11 mouse cellular contexts compared by ENCODE assay signal in the genomic region with DNA sequence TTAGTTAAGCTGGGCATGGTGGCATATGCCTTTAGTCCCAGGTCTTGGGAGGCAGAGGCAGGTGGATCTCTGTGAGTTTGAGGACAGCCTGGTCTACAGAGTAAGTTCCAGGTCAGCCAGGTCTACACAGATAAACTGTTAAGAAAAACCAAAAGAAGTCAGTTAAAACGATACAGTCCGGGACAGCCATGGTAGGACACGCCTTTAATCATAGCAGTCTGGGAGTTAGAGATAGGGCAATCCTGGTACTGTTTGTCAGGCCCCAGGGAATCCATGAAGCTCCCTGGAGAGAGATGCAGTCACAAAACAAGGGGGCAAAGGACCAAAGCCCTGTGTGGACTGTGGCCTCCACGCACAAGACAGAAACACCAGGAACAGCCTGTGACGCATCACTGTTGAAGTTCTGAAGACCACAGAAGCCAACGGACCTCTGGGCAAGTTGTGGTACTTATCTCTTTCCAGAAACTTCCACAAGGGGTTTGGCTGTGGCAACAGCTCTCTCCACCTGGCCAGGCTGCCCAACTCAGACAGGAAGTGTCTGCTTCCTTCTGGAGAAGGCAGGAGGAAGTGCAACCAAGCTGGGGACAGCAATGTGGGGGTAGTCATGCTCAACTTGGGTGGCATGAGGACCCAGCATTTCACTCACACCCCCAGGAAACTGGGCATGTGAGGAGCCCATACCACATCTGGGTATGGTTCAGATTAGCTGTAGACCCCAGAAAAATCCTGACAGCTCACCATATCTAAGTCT. TPM values are rescaled to one million over a fixed set of nuclear protein-coding genes. Genes with fewer than 3 reads are reported as not detected.
DNase-seq lines count a peak whose midpoint lies in the region; ATAC-seq and TF ChIP-seq lines count a peak whose summit lies in the region.
"Had no signal": no experiment of that assay in that cellular context is flagged by ENCODE, and none has a peak within 500 bp of the region (broad histone marks: within the 10 kb centered on the region; RNA-seq: fewer than 3 reads in every experiment).

No protein-coding gene starts in this region.

- no peaks in the 10 kb centered on the region for H3K27me3 ChIP-seq in heart, adult 2 months (ENCODE audit: control insufficient read depth, insufficient read depth, low read length)
- no peaks in the 10 kb centered on the region for H3K27me3 ChIP-seq in heart, embryonic 12.5 days (replicated peaks)
- H3K27me3 ChIP-seq in G1E (ENCODE audit: insufficient read depth, low read length), result no peaks in the 10 kb centered on the region

- no peaks in the 10 kb centered on the region for H3K36me3 ChIP-seq in heart, adult 2 months (ENCODE audit: control insufficient read depth, insufficient read depth, low read length)
- H3K36me3 ChIP-seq in heart, embryonic 12.5 days, result 0 out of 2 replicates have a peak, but pooled peaks cover 2% of the 10 kb centered on the region
- H3K36me3 ChIP-seq in G1E (replicated peaks), result peaks cover 53% of the 10 kb centered on the region
- H3K36me3 ChIP-seq: embryonic facial prominence, embryonic 10.5 days; forebrain, embryonic 12.5 days had no signal

- TF ChIP-seq POLR2A in heart, adult 2 months (IDR thresholded peaks at IDR 0.05; ENCODE audit: insufficient read depth, low read depth, low read length), result no peak

- no peak for DNase-seq in heart, adult 2 months
- DNase-seq in G1E (ENCODE audit: low spot score) (no peak), liver (peak; percentile 40)
- no peak for DNase-seq in adrenal gland, postnatal 10 days
- no peak for DNase-seq in urinary bladder, adult 2 months (ENCODE audit: low spot score)
- no peak for DNase-seq in heart, adult 9 months (ENCODE audit: low spot score in 2 of 2)

- H3K4me3 ChIP-seq in heart, adult 2 months, result no peak overlapping the region
- H3K4me3 ChIP-seq in heart, embryonic 12.5 days, result no peak overlapping the region
- peak overlapping the region; percentile 37; the same call in 1 of the 2 replicates for H3K4me3 ChIP-seq in G1E (ENCODE audit: low read depth, low read length)
- H3K4me3 ChIP-seq: embryonic facial prominence, embryonic 10.5 days; forebrain, embryonic 12.5 days; myocyte had no signal

- H3K9ac ChIP-seq in heart, adult 2 months (ENCODE audit: low read depth, low read length), result no peak overlapping the region
- H3K9ac ChIP-seq in heart, embryonic 12.5 days, result no peak overlapping the region
- H3K9ac ChIP-seq: forebrain, embryonic 12.5 days had no signal

- no peak for TF ChIP-seq CTCF in heart, adult 2 months (IDR thresholded peaks at IDR 0.05)
- TF ChIP-seq CTCF in G1E (IDR thresholded peaks at IDR 0.05; ENCODE audit: low read depth, low read length), result no peak

- peak overlapping the region; percentile 58 for H3K27ac ChIP-seq in heart, adult 2 months
- no peak overlapping the region for H3K27ac ChIP-seq in heart, embryonic 12.5 days (ENCODE audit: poor library complexity, severe bottlenecking)
- H3K27ac ChIP-seq: embryonic facial prominence, embryonic 10.5 days; forebrain, embryonic 12.5 days had no signal

- peaks cover 6% of the 10 kb centered on the region for H3K4me1 ChIP-seq in heart, adult 2 months (ENCODE audit: control insufficient read depth, insufficient read depth, low read length)
- peaks cover 11% of the 10 kb centered on the region for H3K4me1 ChIP-seq in heart, embryonic 12.5 days (replicated peaks)
- peaks cover 71% of the 10 kb centered on the region for H3K4me1 ChIP-seq in G1E (ENCODE audit: insufficient read depth, low read depth, low read length)
- H3K4me1 ChIP-seq: forebrain, embryonic 12.5 days had no signal

- intact Hi-C loops in heart, adult 2 months (cut with DNase I), result loop anchor here (5.0 kb wide), 1 partner anchor 33 kb away; no protein-coding TSS in a partner anchor

- 0 out of 2 replicates have a peak, but pooled peaks have one; percentile 38 for TF ChIP-seq EP300 in heart, adult 2 months (IDR thresholded peaks at IDR 0.05; ENCODE audit: insufficient read depth, low read depth, low read length)

- WGBS in heart, adult 2 months, result 50% methylated on average over 6 of the region's 6 CpGs
- 62% methylated on average over 6 of the region's 6 CpGs for WGBS in heart, embryonic 12.5 days

- H3K9me3 ChIP-seq in heart, embryonic 12.5 days (replicated peaks), result no peaks in the 10 kb centered on the region
- H3K9me3 ChIP-seq in G1E (replicated peaks), result peaks cover 2% of the 10 kb centered on the region
- H3K9me3 ChIP-seq: embryonic facial prominence, embryonic 10.5 days; forebrain, embryonic 12.5 days had no signal

- H3K4me2 ChIP-seq in heart, embryonic 12.5 days, result no peak overlapping the region
- H3K4me2 ChIP-seq: forebrain, embryonic 12.5 days had no signal

- ATAC-seq in heart, embryonic 12.5 days (ENCODE audit: insufficient number of reproducible peaks, low FRiP score), result no peak
- peak; percentile 37 for ATAC-seq in G1E (ENCODE audit: extremely low read depth, insufficient number of reproducible peaks, low FRiP score, poor library complexity, severe bottlenecking)
- peak; percentile 41 for ATAC-seq in megakaryocyte, adult 5-6 weeks (ENCODE audit: poor library complexity, severe bottlenecking)

- H3K79me2 ChIP-seq in heart, adult 2 months (replicated peaks; ENCODE audit: control insufficient read depth, insufficient read depth, low read length), result no peaks in the 10 kb centered on the region

RNA-seq across cellular contexts. Expression of gene Gna15, which starts 4.6 kb away (rescaled TPM):
- 1 to 10 TPM; 1.1 to 1.5 TPM for total RNA-seq in heart, adult 2 months (2021)
- 1.1 and 1.2 TPM in 2 replicates for polyA plus RNA-seq in heart, adult 2 months (2012; rRNA removed)
- 1.9 and 2.3 TPM in 2 replicates for polyA plus RNA-seq in heart, embryonic 12.5 days (2016; fragmentation: Nextera tagmentation; extraction: Ambion mirVana)
- total RNA-seq in G1E (2014; fragmentation: Nextera tagmentation), result 20.9 and 22.5 TPM in 2 replicates
- 20.1 and 21.5 TPM in 2 replicates for total RNA-seq in G1E (2017)
- polyA plus RNA-seq in G1E (2012), result 16.5 TPM in 2 replicates
- total RNA-seq in megakaryocyte, adult 5-6 weeks (2015), result 34.3 and 35.9 TPM in 2 replicates
- 31.5 and 42.4 TPM in 2 replicates for total RNA-seq in megakaryocyte, adult 5-6 weeks (2017)
- 1 to 10 TPM in 1 of 2 experiments, under 1 TPM in 1; 0.66 to 1.1 TPM for total RNA-seq in adrenal gland, postnatal 10 days (2021)
- polyA plus RNA-seq in urinary bladder, adult 2 months (2012; rRNA removed), result 16.1 and 16.2 TPM in 2 replicates
- polyA plus RNA-seq: myocyte had no signal

RNA-seq across cellular contexts. Expression of gene S1pr4, which starts 19.5 kb away (rescaled TPM):
- total RNA-seq in heart, adult 2 months (2021), result 1 to 10 TPM in 1 of 2 experiments, under 1 TPM in 1; 0.81 to 1.1 TPM
- 2.0 and 3.1 TPM in 2 replicates for polyA plus RNA-seq in heart, adult 2 months (2012; rRNA removed)
- polyA plus RNA-seq in heart, embryonic 12.5 days (2016; fragmentation: Nextera tagmentation; extraction: Ambion mirVana), result 0.42 and 0.52 TPM in 2 replicates
- total RNA-seq in G1E (2014; fragmentation: Nextera tagmentation) (not detected in 2 replicates), G1E (2017) (1.6 and 1.9 TPM in 2 replicates)
- 0.75 and 1.00 TPM in 2 replicates for polyA plus RNA-seq in G1E (2012)
- 22.8 and 23.9 TPM in 2 replicates for total RNA-seq in megakaryocyte, adult 5-6 weeks (2015)
- total RNA-seq in megakaryocyte, adult 5-6 weeks (2017), result 28.1 and 29.3 TPM in 2 replicates
- total RNA-seq in adrenal gland, postnatal 10 days (2021), result 1 to 10 TPM; 2.9 TPM
- polyA plus RNA-seq in urinary bladder, adult 2 months (2012; rRNA removed), result 2.2 and 2.3 TPM in 2 replicates
- polyA plus RNA-seq: myocyte had no signal

RNA-seq across cellular contexts. Expression of gene Ncln, which starts 23.2 kb away (rescaled TPM):
- total RNA-seq in heart, adult 2 months (2021), result 10 to 100 TPM; 68.6 to 74.2 TPM
- polyA plus RNA-seq in heart, adult 2 months (2012; rRNA removed), result 107 and 116 TPM in 2 replicates
- 54.9 and 60.2 TPM in 2 replicates for polyA plus RNA-seq in heart, embryonic 12.5 days (2016; fragmentation: Nextera tagmentation; extraction: Ambion mirVana)
- total RNA-seq in G1E (2014; fragmentation: Nextera tagmentation) (58.2 and 72.3 TPM in 2 replicates), G1E (2017) (35.5 and 50.1 TPM in 2 replicates)
- 154 and 179 TPM in 2 replicates for polyA plus RNA-seq in G1E (2012)
- 55.8 and 62.8 TPM in 2 replicates for total RNA-seq in megakaryocyte, adult 5-6 weeks (2015)
- 72.4 and 76.3 TPM in 2 replicates for total RNA-seq in megakaryocyte, adult 5-6 weeks (2017)
- 10 to 100 TPM; 90.9 to 93.8 TPM for total RNA-seq in adrenal gland, postnatal 10 days (2021)
- 79.9 and 89.6 TPM in 2 replicates for polyA plus RNA-seq in urinary bladder, adult 2 months (2012; rRNA removed)

RNA-seq across cellular contexts. Expression of gene Gna11, which starts 25.6 kb away (rescaled TPM):
- total RNA-seq in heart, adult 2 months (2021), result 10 to 100 TPM; 46.6 to 53.5 TPM
- polyA plus RNA-seq in heart, adult 2 months (2012; rRNA removed), result 68.0 and 81.9 TPM in 2 replicates
- 58.4 and 66.2 TPM in 2 replicates for polyA plus RNA-seq in heart, embryonic 12.5 days (2016; fragmentation: Nextera tagmentation; extraction: Ambion mirVana)
- total RNA-seq in G1E (2014; fragmentation: Nextera tagmentation) (6.4 and 6.5 TPM in 2 replicates), G1E (2017) (8.4 and 9.7 TPM in 2 replicates)
- 13.0 and 14.0 TPM in 2 replicates for polyA plus RNA-seq in G1E (2012)
- total RNA-seq in megakaryocyte, adult 5-6 weeks (2015), result 4.9 and 7.8 TPM in 2 replicates
- total RNA-seq in megakaryocyte, adult 5-6 weeks (2017), result 7.1 and 8.1 TPM in 2 replicates
- 10 to 100 TPM; 63.8 to 72.7 TPM for total RNA-seq in adrenal gland, postnatal 10 days (2021)
- 84.0 and 88.5 TPM in 2 replicates for polyA plus RNA-seq in urinary bladder, adult 2 months (2012; rRNA removed)

RNA-seq across cellular contexts. Expression of gene Celf5, which starts 36.9 kb away (rescaled TPM):
- total RNA-seq in heart, adult 2 months (2021), result under 1 TPM in 1 of 2 experiments, not detected in 1; 0.16 TPM
- polyA plus RNA-seq in heart, adult 2 months (2012; rRNA removed), result 0.39 and 0.73 TPM in 2 replicates
- polyA plus RNA-seq in heart, embryonic 12.5 days (2016; fragmentation: Nextera tagmentation; extraction: Ambion mirVana), result 0.19 and 0.28 TPM in 2 replicates
- total RNA-seq in G1E (2014; fragmentation: Nextera tagmentation) (not detected in 2 replicates), G1E (2017) (0.05 and 0.06 TPM in 2 replicates)
- 0.05 and 0.09 TPM in 2 replicates for polyA plus RNA-seq in G1E (2012)
- not detected in 2 replicates for total RNA-seq in megakaryocyte, adult 5-6 weeks (2015)
- total RNA-seq in megakaryocyte, adult 5-6 weeks (2017), result 0.24 TPM in 1 of 2 replicates, not detected in the other
- total RNA-seq in adrenal gland, postnatal 10 days (2021), result 1 to 10 TPM in 1 of 2 experiments, under 1 TPM in 1; 0.84 to 2.2 TPM
- 0.44 and 0.49 TPM in 2 replicates for polyA plus RNA-seq in urinary bladder, adult 2 months (2012; rRNA removed)

Comparison
In these comparisons a context has a peak if more than half of its experiments do, and no peak if none do; other contexts are left out.
1. RNA of gene Gna15, which starts 4.6 kb away (total RNA-seq): 31.5 to 42.4 TPM in megakaryocyte, adult 5-6 weeks and 20.1 to 22.5 TPM in G1E; 1.1 to 1.5 TPM in heart, adult 2 months and 0.66 to 1.1 TPM in adrenal gland, postnatal 10 days; every median in the first group is over 4 times any median in the second.
2. RNA of gene S1pr4, which starts 19.5 kb away (total RNA-seq): 22.8 to 29.3 TPM in megakaryocyte, adult 5-6 weeks; 2.9 TPM in adrenal gland, postnatal 10 days, 1.6 to 1.9 TPM in G1E and 0.81 to 1.1 TPM in heart, adult 2 months; every median in the first group is over 4 times any median in the second.